Mouse (Mus musculus) megakaryocyte-erythroid progenitor cell, adult 5 weeks (primary cell): ENCODE results near the gene Gm21541. TPM values are rescaled to one million over a fixed set of nuclear protein-coding genes. Genes with fewer than 3 reads are reported as not detected.

Experiments
- polyA plus RNA-seq: library from polyadenylated mRNA; stranded (reverse); fragments of >175 nt; gene quantifications from 2 replicates; pipeline ENCODE4 v1.2.3, GENCODE M21; 2012

Gm21541 gene
- not detected in 2 replicates for polyA plus RNA-seq

DNA sequence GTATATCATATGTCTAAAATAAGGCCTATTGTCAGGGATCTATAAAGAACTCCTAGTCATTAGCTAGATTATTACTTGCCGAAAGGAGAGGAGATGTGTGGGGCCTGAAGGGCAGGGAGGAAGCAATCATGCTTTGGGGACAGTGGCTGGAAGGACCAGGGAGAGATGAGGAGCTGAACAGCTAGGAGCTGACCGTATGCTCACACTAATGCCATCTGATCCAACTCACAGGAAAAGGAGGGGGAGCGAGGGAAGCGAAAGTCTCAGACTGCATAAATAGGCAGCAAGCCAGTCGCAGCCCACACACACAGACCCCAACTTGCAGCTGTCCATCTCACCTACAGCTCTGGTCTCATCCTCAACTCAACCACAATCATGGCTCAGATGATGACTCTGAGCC, at the start of gene Gm21541:
Gm21541 (plus strand) TSS at position 301 of the 400 bp plus-strand sequence.

DNA sequence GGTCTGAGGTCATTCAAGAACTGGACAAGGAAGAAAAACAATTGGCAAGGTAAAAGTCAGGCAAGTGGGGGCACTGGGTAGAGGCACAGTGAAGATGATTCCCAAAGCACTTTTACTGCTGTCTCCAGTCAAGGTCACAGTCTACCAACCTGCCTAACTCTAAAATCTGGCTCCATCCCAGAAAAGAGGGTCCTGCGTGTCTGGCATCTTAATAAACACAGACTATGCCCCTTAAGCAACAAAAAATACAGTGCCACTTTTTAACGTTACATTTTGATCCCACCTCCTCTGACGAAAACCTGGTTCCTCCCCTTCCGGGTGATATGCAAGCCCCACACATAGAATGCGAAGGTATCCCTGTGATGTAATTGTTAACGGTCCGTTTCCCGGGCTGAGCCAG, 37.9 kb downstream of the Gm21541 start, which contains the start of gene Gm20878:
Gm20878 (plus strand) TSS at position 301 of the 400 bp plus-strand sequence.

Other genes starting within 250 kb of the Gm21541 start
- 0.04 TPM in 1 of 2 replicates, not detected in the other for gene Cntfr, start 206.5 kb upstream of the Gm21541 start, polyA plus RNA-seq
- gene Il11ra1, start 203.6 kb upstream of the Gm21541 start, polyA plus RNA-seq, result 67.6 and 73.0 TPM in 2 replicates
- gene Rpp25l, start 190.1 kb upstream of the Gm21541 start, polyA plus RNA-seq, result 52.4 and 61.5 TPM in 2 replicates
- 198 and 248 TPM in 2 replicates for gene Dctn3, start 180.4 kb upstream of the Gm21541 start, polyA plus RNA-seq
- not detected in 2 replicates for gene Arid3c, start 172.5 kb upstream of the Gm21541 start, polyA plus RNA-seq
- 52.2 and 57.1 TPM in 2 replicates for gene Galt, start 148.4 kb upstream of the Gm21541 start, polyA plus RNA-seq
- gene Sigmar1, start 147.5 kb upstream of the Gm21541 start, polyA plus RNA-seq, result 52.0 and 61.8 TPM in 2 replicates
- gene Ccl27a, start 129.4 kb upstream of the Gm21541 start, polyA plus RNA-seq, result 53.7 and 60.7 TPM in 2 replicates
- 2.0 and 11.5 TPM in 2 replicates for gene Gm20878, start 38.0 kb downstream of the Gm21541 start, polyA plus RNA-seq
- not detected in 2 replicates for gene Fam205a4, start 62.4 kb downstream of the Gm21541 start, polyA plus RNA-seq
- gene Gm21093, start 131.1 kb downstream of the Gm21541 start, polyA plus RNA-seq, result 0.04 and 0.19 TPM in 2 replicates
- 0.18 TPM in 1 of 2 replicates, not detected in the other for gene Gm3893, start 187.6 kb downstream of the Gm21541 start, polyA plus RNA-seq
- gene Gm13304, start 211.2 kb downstream of the Gm21541 start, polyA plus RNA-seq, result not detected in 2 replicates
- gene Gm13306, start 249.8 kb downstream of the Gm21541 start, polyA plus RNA-seq, result not detected in 2 replicates